Mouse (Mus musculus): ENCODE data around the gene Arid3b.

Arid3b gene

GRCm38 (mm10) chr9:57829812-57830557, 6.6 kb downstream of the Arid3b start:
- DNase-seq: no peak

- DNase-seq: no peak
Observed at GRCm38 (mm10) chr9:57823397-57823796, 13.2 kb downstream of the Arid3b start.

- no peak for DNase-seq
Observed at GRCm38 (mm10) chr9:57822812-57823211, 13.8 kb downstream of the Arid3b start.

GRCm38 (mm10) chr9:57820186-57821080, 16.2 kb downstream of the Arid3b start:
- DNase-seq: no peak

GRCm38 (mm10) chr9:57817220-57817667, 19.3 kb downstream of the Arid3b start:
- DNase-seq: peak; percentile 49

GRCm38 (mm10) chr9:57814866-57815265, 21.7 kb downstream of the Arid3b start:
- no peak for DNase-seq

- DNase-seq: no peak
Observed at GRCm38 (mm10) chr9:57814014-57814413, 22.6 kb downstream of the Arid3b start.

- no peak for DNase-seq
Observed at GRCm38 (mm10) chr9:57811793-57812733, 24.5 kb downstream of the Arid3b start.

- DNase-seq: no peak
Observed at GRCm38 (mm10) chr9:57810691-57811090, 25.9 kb downstream of the Arid3b start.

- DNase-seq: peak; percentile 44
Observed at GRCm38 (mm10) chr9:57808771-57809310, 27.8 kb downstream of the Arid3b start.

- no peak for DNase-seq
Observed at GRCm38 (mm10) chr9:57807174-57807651, 29.4 kb downstream of the Arid3b start.

GRCm38 (mm10) chr9:57806066-57806481, 30.5 kb downstream of the Arid3b start:
- DNase-seq: peak; percentile 20

GRCm38 (mm10) chr9:57805087-57805737, 31.4 kb downstream of the Arid3b start:
- no peak for DNase-seq

- DNase-seq: no peak
Observed at GRCm38 (mm10) chr9:57803839-57804238, 32.8 kb downstream of the Arid3b start.

GRCm38 (mm10) chr9:57803047-57803446, 33.5 kb downstream of the Arid3b start:
- no peak for DNase-seq

GRCm38 (mm10) chr9:57800325-57800975, 36.1 kb downstream of the Arid3b start:
- DNase-seq: no peak

- DNase-seq: peak; percentile 64
Observed at GRCm38 (mm10) chr9:57798725-57799253, 37.8 kb downstream of the Arid3b start.

- no peak for DNase-seq
Observed at GRCm38 (mm10) chr9:57797456-57797855, 39.1 kb downstream of the Arid3b start.

- DNase-seq: no peak
Observed at GRCm38 (mm10) chr9:57789733-57790132, 46.9 kb downstream of the Arid3b start.

GRCm38 (mm10) chr9:57782656-57783055, 53.9 kb downstream of the Arid3b start:
- DNase-seq: no peak

GRCm38 (mm10) chr9:57775736-57776135, 60.9 kb downstream of the Arid3b start:
- no peak for DNase-seq
